Mouse (Mus musculus) naive thymus-derived CD4-positive, alpha-beta T cell, adult 5 months (primary cell): ENCODE measurements around the gene Rxfp1. TPM values are rescaled to one million over a fixed set of nuclear protein-coding genes. Genes with fewer than 3 reads are reported as not detected.

Source experiments
- polyA plus RNA-seq: library from polyadenylated mRNA; unstranded; fragments of 100-300 nt; shearing (Covaris generic); gene quantifications from one replicate; pipeline ENCODE4 v1.2.1, GENCODE M21; 2017

Gene Rxfp1
- polyA plus RNA-seq, result not detected

DNA sequence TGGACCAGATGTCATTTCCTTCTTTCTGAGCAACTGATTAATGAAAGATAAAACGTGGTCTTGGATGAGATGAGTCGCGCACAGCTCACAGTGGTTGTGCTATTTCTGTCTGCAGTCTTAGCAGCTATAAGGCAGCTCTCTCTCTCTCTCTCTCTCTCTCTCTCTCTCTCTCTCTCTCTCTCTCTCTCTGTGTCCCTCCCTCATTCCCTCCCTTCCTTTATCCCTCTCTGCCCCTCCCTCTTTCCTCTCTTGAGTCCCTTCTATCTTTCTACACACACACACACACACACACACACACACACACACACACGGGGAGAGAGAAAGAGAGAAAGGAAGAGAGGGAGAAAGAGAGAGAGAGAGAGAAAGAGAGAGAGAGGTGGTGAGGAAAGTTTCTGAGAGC, at the start of gene Rxfp1:
Rxfp1 (minus strand) TSS at position 101 of the 400 bp plus-strand sequence.

GRCm38 (mm10) chr3:79629416-79629730, 108.3 kb downstream of the Rxfp1 start, which contains the start of gene Etfdh:
Gene Etfdh (minus strand): TSS chr3:79629500.

DNA sequence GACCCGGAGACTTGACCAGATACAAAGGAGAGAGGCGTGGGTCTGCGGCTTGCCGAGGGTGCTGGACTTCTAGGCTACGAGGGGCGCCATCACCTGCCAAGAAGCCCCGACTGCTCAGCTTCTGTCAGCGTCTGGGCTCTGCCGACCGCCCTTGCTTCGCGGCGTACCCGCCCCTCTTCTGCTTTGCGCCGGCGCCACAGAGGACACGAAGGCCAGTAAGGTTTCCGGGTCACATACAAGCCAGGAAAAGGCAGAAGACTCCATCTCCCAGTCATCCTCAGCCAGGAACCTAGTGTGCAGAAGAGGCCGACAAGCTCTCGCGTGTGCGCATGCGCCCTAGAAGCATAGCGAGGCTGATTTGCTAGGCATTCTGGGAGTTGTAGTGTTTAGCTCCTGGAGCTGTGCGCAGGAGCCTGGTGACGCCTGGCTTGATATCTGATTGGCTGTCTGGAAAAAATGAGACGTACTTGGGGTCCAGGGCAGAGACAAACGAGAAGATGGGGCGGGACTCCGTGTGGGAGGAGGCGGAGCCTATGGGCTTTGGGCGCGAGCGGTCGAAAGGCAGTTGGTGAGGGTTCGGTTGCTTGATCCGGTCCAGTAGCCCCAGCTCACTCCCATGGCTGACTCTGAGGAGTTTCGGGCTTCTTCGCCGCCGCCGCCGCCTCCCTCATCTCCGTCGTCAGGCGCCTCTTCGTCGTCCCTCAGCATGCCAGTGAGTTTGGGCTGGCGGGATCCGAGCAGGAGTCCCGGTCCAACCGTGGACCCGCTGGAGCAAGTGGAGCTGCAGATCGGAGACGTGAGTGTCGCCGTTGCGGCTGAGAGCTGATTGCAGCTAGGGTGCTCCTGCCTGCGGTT, 108.9 kb downstream of the Rxfp1 start, which contains the start of gene 4930579G24Rik:
4930579G24Rik (plus strand) TSS at position 519 of the 855 bp plus-strand sequence.

Other genes starting within 250 kb of the Rxfp1 start
- 0.57 TPM for gene Fnip2, start 170.1 kb downstream of the Rxfp1 start, polyA plus RNA-seq
- 70.8 TPM for gene Ppid, start 146.5 kb downstream of the Rxfp1 start, polyA plus RNA-seq
- gene 4930579G24Rik, start 108.8 kb downstream of the Rxfp1 start, polyA plus RNA-seq, result 7.4 TPM
- gene Etfdh, start 108.4 kb downstream of the Rxfp1 start, polyA plus RNA-seq, result 38.0 TPM
- 0.56 TPM for gene Tmem144, start 114.9 kb upstream of the Rxfp1 start, polyA plus RNA-seq
- 0.31 TPM for gene Fam198b, start 146.7 kb upstream of the Rxfp1 start, polyA plus RNA-seq